Mouse (Mus musculus) lung, postnatal 4 days (tissue): Measurements from ENCODE around the gene Fam187a.
A peak's percentile ranks its signal among the peaks of the same experiment; 100 is the strongest.

ENCODE experiments used
- DNase-seq, 2 experiments: peaks; one replicate each; pipeline ENCODE4 v3.0.0; 2021

Gene Fam187a

DNA sequence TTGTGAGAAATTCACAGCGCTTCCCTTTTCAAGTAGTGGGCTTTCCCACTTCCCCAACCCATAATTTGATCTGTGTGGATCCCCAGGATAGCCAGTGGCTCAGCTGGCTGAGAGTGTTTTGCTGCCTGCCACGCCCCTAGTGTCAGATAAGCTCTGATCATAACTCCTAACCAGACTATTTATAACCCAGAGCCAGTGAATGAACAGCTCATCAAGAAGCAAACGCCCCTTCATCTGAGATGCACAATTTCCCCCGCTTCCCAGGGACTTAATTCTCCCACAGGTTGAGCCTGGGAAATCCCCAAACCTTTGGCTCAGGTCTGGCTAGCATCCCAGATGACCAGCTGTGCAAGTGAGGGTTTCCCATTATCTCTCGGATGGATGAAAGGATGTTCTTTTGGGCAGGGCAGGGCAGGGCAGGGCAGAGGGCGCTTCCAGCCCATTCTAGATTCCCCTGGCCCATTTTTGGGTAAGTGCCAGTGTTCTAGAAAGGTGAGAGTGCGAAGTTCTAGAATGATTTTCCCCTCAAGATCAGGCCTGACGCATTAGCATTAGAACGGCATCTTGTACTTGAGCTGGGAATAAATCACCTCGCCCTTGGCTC, at the start of gene Fam187a:
Fam187a (plus strand) TSS at position 554 of the 604 bp plus-strand sequence.
- no peak for DNase-seq

DNA sequence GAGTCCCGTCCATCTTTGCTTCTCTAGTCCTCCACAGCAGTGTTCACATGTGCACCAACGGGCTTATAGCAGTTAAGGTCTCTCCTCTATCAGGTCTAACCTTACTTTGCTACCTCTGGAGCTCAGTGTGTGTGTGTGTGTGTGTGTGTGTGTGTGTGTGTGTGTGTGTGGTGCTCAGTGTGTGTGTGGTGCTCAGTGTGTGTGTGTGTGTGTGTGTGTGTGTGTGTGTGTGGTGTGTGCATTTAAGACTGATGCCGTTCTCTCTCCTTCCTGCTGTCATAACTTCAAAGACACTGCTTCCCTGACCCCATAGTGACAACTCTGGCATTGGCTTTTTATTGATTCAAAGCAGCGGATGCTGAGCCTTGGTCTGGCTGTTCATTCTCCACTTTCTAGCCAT, 49.4 kb upstream of the Fam187a start, which contains the start of gene Higd1b:
Higd1b (plus strand) TSS at position 301 of the 400 bp plus-strand sequence.
- DNase-seq, result peak in 1 of 2 experiments; percentile 20

DNA sequence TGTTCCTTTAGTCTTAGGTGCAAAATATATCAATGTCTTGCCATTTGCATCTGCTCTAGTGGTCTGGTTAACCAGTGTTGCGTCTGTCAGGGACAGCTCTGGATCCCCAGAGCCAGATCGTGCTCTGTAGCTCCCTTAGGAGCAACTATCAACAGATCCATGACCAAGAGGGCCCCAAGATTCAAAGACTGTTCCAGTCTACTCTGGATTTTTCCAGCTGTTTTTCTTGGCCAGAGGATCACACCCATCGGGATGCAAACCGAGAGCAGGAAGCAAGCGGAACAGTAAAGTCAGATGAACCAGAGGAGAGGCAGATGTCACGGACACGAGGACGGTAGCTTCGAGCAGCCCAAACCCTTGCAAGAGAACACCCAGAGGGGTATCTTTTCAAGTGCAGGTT, 48.8 kb upstream of the Fam187a start:
- no peak for DNase-seq

DNA sequence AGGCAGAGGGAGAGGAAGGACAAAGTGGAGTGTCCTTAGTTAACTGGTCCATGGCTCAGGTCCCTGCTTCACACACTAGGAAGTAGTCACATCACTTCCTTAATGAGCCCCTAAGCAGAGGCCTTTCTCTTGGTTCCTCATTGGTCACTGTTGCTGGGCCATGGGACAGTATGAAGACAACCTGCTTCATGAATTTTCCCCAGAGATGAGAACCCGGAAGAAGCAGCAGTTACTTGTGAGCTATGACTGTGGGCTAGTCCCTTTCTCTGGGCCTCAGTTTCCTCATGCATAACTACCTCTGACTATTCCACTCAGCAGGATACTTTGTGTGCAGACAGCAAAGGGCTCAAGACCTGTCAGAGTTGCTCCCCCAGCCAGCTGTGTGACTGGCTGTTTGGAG, 47.6 kb upstream of the Fam187a start:
- DNase-seq, result no peak

DNA sequence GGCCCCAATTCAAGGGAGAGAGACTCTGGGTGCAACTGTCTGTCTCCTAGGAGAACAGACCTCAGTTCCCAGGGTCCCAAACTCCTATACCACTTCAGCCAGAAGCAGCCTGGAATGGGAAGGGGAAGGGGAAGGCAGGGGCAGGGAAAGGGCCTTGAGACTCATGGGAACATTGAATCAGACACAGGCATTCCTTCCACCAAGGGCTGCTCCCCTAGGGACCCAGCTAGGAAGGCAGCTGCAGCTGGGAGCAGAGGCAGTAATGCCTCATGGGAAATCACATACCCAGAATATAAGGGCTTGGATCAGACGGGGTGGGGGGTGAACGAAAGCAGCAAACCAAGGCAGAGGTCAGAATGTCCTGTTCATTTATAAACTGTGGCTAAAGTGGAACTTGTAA, 46.8 kb upstream of the Fam187a start:
- DNase-seq, result peak; percentile 13 to 59

DNA sequence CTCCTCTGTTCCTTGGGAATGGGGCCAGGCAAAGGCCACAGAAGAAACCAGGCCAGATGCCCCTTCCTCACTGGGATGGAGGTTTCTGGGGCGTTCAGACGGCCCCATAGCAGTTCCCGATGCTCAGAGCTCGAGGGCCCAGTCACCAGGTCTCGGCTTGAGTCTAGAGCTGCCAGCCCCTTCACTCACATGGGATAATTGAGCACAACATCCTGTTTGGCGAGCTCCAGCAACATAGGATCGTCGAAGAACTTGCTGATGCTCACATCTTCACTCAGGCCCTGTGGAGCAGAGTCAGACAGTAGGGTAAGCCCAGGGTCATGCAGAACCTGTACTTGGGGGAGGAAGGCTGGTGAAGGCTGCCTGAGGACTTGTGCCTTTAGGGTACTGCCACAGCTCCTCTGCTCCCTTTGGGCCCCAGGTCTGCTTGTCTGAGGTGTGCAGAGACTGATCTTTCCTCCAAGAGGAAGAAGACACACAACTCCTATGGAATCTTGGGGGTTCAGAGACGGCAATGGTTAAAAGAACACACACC, 46.3 kb upstream of the Fam187a start:
- no peak for DNase-seq

DNA sequence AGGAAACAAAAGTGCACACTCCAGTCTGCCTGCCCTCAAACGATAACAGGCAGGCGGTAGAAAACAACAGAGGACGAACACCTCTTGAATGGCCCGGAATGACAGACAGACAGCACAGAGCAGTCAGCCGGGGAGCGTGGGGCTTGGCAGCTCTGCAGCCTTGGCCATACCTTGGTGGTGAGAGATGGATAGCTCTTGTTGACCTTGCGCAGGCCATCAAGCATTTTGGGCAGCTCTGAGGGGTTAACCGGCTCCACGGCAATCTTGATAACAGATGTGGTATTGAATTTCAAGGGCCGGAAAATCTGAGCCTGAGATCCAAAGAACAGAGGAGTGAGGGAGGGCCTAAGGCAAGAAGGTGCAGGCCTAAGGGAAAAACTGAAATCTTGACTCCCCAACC, 39.0 kb upstream of the Fam187a start:
- DNase-seq, result no peak

DNA sequence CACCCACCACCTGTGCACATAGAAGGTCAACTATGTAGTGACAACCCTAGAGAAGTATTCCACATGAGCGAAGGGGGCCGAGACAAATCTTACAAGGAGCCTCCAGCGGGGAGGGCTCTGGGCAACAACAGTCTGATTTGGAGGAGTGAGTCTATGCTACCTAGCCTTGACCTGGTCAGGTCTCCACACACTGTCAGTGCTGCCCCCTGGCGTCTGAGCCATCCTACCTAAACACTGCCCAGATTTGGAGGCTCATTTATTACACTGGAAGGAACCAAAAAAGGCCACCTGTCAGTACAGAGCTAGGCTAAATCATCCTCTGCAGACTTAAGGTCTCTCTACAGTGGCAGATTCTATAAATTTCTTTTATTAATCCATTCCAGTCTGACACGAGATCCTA, 33.1 kb upstream of the Fam187a start:
- peak; percentile 56 to 69 for DNase-seq

DNA sequence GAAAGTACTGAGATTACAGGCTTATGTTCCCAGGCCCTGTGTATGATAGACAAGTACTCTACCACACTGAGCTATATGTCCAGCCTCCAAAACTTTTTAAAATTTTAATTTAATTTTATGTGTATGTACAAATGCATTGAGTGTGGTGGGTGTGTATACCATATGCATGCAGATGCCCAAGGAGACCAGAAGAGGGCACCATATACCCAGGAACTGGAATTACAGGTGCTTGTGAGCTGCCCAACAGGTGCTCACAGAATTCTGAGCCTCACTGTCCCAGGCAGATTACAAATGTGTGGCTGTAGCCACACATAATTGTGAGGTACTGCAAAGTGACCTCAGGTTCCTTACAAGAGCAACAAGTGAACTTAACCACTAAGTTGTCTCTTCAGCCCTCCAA, 31.2 kb upstream of the Fam187a start:
- no peak for DNase-seq

DNA sequence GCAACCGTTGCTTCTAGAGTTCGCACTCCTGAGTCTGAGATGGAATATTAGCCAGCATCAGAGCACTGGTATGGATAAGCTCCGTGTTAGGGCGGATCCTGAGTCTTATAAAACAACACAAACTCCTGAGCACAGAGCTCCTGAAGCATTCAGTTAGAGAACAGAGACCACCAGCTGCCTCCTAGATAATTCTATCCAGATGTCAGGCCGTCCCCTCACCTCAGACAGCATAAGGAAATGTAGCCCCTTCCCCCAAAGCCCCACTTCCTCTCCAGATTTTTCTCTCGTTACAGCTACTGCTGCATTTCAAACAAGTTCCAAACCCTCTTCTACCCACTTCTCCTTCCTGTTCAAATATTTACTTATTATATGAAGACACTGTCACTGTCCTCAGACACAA, 29.0 kb upstream of the Fam187a start:
- DNase-seq, result no peak

DNA sequence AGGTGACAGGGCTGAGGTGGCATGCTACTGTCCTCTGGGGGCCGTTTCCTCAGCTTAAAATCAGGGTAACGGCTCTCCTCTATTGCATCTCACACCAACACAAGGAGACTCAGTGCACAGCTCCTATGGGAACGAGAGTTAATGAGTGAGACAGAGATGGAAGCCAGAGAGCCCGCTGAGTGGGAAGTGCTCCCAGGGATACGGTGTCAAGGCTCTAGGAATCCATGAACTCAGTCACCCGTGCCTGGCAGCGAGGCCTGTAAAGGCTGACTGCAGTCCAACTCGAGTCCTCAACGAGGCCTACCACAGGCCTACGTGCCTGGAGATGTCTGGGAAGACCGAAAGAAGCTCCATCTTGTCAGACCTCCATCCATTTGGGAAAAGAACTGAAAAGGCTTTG, 26.0 kb upstream of the Fam187a start:
- no peak for DNase-seq

DNA sequence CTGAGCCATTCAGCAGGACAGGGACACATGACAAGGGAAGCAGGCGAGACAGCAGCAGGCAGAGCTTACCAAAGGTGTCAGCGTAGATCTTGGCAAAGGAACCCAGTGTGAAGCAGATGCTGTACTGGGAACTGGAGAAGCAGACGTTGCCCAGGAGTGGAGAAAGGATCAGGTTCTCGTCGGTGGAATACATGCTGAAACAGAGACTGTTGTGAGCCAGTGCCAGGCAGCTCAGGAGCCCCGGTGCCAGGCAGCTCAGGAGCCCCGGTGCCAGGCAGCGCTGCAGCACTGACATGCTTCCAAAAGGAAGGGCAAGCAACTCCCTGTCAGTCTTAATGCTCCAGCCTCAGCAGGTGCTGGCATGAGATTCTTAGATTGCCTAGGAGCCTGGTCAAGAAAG, 25.0 kb upstream of the Fam187a start:
- DNase-seq, result no peak

DNA sequence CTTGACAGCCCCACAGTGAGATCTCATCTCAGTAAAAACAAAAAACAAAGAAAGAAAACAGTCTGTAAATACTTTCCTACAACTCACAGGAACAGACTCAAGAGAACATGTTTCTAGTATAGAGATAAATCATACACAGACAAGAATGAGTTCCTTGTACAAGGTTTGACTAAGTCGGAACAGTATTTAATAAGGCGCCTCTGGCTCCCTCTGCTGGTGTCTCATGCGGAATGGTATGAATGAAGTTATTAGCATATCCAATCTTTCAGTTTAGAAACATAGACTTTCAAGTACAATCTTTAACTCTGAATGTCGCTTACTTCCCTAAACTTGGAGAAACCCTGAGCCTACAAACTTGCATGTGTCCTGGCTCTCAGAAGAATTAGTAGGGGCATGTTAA, 20.7 kb upstream of the Fam187a start:
- peak in 1 of 2 experiments; percentile 66 for DNase-seq

DNA sequence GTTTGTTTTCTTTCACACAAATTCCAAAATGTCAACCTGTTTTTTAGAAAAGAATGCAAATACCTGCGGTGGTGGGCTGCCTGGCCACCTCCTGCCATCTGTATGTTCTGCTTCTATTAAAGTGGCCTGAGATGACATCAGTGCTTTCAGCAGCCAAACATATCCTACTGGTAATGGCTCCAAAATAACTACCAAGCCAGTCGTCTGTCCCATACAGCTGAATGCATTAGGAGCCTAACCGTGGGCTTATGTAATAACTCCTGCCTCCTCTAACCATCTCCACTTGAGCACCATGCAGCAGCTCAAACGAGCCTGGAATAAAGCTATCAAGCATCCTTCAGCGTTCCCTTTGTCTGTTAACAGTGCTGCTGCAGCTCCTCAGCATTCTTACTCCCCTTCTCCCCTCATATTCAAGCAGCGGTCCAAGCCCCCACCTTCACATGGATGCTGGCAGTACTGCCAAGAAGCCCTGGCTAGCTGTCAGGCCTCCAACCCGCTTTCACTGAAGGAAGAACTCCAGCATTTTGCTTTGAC, 10.1 kb upstream of the Fam187a start:
- DNase-seq, result no peak

DNA sequence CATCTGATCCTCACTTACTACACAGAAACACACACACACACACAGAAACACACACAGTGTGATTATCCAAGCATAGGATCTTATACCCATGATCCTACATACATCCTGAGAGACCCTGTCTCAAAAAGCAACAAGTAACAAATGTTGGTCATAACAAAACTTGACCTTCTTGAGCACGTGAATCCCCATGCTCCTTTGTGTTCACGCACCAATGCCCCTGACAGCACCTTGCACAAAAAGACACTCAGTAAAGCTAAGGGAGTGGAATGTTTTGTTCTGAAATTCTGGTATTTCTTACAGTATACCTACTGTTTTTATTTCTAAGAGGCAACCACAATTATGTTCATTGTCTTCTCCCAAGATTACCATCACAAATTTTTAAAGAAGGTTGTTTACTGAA, 5.4 kb upstream of the Fam187a start:
- no peak for DNase-seq

DNA sequence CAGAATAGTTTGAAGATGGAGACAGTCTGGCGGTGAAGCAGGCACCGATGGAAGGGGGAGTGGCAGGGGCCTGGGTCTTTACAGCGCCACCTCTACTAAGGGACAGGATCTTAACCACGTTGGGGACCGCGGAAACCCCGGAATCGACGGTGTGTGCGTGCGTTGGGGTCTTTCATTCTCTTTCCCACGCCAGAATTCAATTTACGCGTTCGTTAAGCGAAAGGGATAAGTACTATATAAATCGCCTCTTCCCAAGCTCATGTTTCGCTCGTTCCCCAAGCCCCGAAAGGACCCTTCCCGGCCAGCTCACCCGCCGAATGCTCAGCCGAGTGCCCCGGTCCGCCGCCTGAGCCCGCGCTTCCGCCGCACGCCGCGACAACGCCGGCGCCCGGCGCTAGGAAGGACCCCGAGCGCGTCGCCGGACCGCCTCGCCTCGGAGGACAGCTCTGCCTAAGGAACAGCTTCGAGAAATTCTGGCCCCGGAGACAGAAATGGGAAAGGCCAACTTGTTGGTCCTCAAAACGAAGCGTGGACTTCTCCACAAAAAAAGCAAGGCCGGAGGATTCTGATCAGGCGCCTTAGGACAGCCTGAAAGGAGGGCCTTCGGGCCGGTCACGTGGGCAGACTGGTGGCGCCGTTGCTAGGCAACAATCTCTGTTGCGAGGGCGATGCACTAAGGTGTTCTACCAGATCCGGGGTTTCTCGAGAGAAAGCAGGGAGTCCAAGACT, 4.2 kb upstream of the Fam187a start, which contains the start of the genes Eftud2 and Ccdc103:
Eftud2 (minus strand) TSS at position 401 of the 729 bp plus-strand sequence.
Ccdc103 (plus strand) TSS at position 620 of the 729 bp plus-strand sequence.
- peak; percentile 91 to 94 for DNase-seq

DNA sequence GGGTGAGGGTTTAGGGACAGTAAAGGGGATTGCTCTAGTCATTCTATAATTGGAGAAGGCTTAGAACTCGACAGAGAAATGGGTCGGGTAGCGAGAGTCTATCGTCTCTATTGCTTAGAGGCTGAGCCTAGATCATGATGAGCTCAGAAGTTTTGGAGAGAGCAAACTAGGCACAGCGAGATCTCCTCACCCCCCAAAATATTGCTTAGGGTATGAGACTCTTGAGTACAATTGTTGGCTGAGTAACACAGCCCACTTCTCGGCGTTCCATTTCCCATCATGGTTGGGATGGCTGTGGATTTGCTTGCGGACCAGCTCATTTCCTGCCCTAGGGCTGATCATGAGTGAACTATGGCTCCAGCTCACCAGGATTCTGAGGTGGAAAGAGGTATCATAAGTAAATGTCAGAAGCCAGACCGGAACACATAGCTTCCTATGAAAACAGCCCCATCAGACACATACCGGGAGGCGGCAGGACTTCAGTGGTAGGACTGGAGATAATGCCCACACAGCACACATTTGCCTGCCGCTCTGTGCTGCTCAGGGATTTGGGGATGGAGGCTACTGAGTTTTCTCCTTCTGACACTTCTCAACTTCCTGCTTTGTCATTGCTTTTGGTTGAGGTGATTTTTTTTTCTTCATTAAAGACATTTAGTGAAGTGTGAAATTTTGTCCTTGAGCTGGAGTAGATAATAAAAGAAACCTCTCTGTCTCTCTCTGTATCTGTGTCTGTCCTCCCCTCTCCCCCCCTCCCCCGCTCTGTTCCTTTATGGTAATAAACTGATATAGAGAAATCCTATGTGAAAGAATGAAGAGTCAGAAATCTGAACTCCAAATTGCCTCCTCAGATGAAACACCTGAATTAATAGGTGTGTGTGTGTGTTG, 3.4 kb upstream of the Fam187a start:
- DNase-seq, result no peak

DNA sequence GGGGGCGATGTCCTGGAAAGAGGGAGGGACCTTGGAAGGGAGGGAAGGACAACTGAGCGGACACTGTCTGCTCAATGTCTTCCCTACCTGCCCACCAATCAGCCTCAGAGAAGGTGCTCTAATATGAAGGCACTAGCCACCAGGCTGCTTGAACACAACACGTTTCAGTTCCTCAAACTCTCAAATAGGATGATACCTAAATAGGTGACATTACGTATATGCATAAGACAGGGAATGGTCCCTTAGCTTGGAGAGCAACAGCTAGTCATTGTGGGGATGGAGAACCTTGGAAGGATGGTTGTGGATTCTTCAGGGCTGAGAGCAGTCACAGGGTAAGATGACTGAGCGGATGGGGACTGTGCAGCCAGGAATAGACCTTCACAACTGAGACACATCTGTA, 2.5 kb downstream of the Fam187a start:
- no peak for DNase-seq

DNA sequence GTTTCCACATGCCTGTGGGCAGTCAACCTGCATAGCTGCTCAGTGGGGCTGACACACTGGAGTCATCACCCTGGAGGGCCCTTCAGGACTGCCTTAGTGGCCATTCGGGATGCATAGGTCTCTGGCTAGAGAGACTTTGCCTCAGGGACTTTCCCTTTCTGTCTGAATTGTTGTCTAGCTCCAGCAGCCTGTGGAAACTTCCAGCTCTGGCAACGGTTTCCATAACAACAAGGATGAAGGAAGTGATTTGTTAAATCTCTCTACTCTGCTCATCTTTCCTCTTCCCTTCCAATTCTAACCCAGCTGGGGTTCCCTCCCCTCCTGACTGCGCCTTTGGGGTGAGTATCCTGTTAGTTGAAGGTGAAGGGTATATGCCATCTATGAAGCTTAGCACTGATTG, 3.2 kb downstream of the Fam187a start:
- DNase-seq, result no peak

DNA sequence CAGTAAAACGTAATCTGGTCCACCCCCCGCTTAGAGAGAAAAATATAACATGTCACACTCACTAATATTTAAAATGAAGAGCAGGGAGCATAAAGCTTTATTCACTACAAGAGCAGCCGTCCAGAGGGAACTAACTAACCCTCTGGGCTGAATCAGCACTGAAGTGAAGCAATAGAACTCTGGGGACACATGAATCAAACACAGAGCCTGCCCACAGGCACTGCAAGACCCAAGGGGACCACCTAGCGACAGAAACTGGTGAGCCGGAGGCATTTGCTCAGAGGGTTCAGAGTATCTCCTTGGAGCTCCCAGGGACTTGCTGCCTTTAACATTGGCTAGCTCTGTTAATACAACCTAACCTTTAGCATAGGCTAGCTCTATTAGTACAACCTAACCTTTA, 5.1 kb downstream of the Fam187a start:
- DNase-seq, result no peak

DNA sequence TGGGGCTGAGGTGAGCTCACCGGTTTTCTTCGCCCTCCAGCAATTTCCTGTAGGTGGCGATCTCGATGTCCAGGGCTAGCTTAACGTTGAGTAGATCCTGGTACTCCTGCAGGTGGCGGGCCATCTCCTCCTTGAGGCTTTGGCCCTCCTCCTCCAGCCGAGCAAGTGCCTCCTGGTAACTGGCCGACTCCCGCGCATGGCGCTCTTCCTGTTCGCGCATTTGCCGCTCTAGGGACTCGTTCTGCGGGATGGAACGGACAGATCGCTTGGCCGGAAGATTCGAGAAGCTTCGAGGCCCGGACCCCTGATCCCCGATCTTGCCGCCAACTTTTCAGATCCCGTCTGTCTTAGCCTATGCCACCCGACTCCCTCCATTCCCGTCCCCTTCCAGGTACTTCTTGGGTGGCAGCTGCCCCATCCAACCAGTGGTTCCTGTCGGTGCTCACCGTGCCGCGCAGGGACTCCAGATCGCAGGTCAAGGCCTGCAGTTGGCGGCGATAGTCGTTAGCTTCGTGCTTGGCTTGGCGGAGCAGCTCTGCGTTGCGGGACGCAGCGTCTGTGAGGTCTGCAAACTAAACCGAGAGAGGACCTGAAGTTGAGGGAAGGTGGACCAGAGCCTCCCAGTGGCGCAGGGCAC, 8.2 kb downstream of the Fam187a start:
- peak; percentile 79 to 85 for DNase-seq

DNA sequence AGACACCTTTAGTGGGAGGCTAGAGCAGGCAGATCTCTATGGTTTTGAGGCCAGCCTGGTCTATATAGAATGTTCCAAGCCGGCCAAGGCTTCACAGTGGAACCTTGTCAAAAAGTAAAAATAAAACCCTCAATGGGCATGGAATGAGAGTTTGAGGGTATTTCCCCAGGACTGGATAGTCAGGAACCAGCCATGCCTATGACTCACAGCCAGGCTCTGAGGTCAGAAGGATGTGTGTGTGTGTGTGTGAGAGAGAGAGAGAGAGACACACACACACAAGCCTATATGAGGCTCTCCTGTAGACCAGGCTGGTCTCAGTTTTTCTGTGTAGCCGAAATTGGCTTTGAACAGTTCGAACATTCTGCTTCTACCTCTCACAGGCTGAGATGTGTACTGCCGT, 9.7 kb downstream of the Fam187a start:
- DNase-seq, result no peak
